Mouse (Mus musculus) C2C12 (cell line): ENCODE data around the gene Paxbp1.

Source experiments
- CEBPB ChIP-seq: IDR thresholded peaks from one replicate; pipeline ENCODE4 v1.6.1; 2011; ENCODE audit warnings: low read depth, mild to moderate bottlenecking, control low read depth, moderate library complexity
- CTCF ChIP-seq: IDR thresholded peaks from one replicate; pipeline ENCODE4 v1.5.1; 2011; ENCODE audit not compliant: control insufficient read depth, insufficient read depth, insufficient read length
- FOSL1 ChIP-seq: IDR thresholded peaks from one replicate; pipeline ENCODE4 v1.8.0; 2011; ENCODE audit warnings: mild to moderate bottlenecking, low read length; ENCODE audit not compliant: poor library complexity, insufficient read depth, severe bottlenecking
- MAX ChIP-seq: IDR thresholded peaks from one replicate; pipeline ENCODE4 v1.6.1; 2011; ENCODE audit warnings: mild to moderate bottlenecking, control low read depth
- USF1 ChIP-seq: IDR thresholded peaks from one replicate; pipeline ENCODE4 v1.6.1; 2011; ENCODE audit warnings: low read depth, mild to moderate bottlenecking, control low read depth, moderate library complexity

- TF ChIP-seq USF1: no peak
- TF ChIP-seq FOSL1: no peak
- no peak for TF ChIP-seq CTCF
- TF ChIP-seq CEBPB: no peak
- TF ChIP-seq MAX: no peak
Measured at GRCm38 (mm10) chr16:90997822-90998221, 46.5 kb downstream of the Paxbp1 start.
